Mouse (Mus musculus): ENCODE measurements around the gene 2210011C24Rik. TPM values are rescaled to one million over a fixed set of nuclear protein-coding genes. Genes with fewer than 3 reads are reported as not detected.

The 2210011C24Rik gene
- total and polyA plus RNA-seq, 2 experiments from 2014 or later: 0.48 TPM; not detected in 1

DNA sequence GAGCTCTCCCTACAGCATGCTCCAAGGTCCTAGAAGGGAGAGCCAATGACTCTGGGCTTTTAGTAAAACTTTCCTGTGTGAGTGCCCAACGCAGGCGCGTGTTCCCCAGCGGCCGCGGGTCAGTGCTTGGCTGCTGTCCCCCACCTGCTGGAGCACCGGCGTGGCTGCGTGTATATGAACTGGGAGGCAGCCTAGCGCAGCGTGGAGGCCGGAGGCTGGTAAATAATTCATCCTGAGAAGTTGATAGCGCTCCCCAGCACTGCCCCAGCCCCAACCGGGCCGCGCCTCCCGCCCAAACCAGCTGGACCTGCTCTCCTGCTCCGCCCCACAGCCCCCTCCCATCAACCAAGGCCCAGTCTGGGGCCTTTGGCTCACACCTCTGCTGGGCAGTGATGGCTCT, 9.1 kb upstream of the 2210011C24Rik start, which contains the start of gene Palm3:
Gene Palm3 (plus strand): TSS at position 376 of the 400 bp plus-strand sequence.
- H3K4me3 ChIP-seq (ENCODE audit: low read depth, low read length): no peak within 1 kb of the TSS
- no peak within 1 kb of the TSS for H3K9ac ChIP-seq (replicated peaks; ENCODE audit: low read depth, low read length)
- 29% methylated on average over 18 of the region's 18 CpGs for WGBS
- no peaks in the 10 kb centered on the region for H3K36me3 ChIP-seq (replicated peaks; ENCODE audit: control insufficient read depth, insufficient read depth, low read length)
- H3K27ac ChIP-seq (ENCODE audit: low read depth): no peak within 1 kb of the TSS
- ATAC-seq (ENCODE audit: insufficient read depth, low read depth): no peak
- no peak for TF ChIP-seq CTCF (IDR thresholded peaks at IDR 0.05; ENCODE audit: low read depth)
- no peak for TF ChIP-seq EP300 (IDR thresholded peaks at IDR 0.05; ENCODE audit: low read depth)
- DNase-seq (ENCODE audit: low spot score): no peak
- H3K9me3 ChIP-seq (replicated peaks; ENCODE audit: control insufficient read depth, low read length): no peaks in the 10 kb centered on the region
- H3K27me3 ChIP-seq (ENCODE audit: control insufficient read depth, insufficient read depth, low read length): peaks cover 17% of the 10 kb centered on the region
- H3K4me1 ChIP-seq (ENCODE audit: control insufficient read depth, insufficient read depth): peaks cover 37% of the 10 kb centered on the region
- no peak within 1 kb of the TSS for H3K4me2 ChIP-seq (ENCODE audit: low read depth, low read length)

DNA sequence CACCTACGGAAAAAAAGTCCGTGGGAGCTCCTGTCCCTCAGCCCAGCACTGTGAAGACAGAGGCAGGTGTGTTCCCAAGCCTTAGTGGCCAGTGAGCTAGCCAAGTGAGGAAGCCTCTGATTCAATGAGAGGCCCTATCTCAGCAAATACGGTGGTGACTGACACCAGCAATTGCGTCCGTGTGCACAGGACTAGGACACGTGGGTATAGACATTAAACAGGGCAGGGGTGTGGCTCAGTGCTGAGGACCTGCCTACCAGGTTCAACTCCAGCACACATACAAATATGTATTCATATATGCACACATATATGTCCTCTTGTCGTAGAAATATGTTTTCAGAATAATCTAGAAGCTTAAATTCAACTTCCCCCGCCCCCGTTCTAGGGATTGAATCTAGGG, 7.8 kb upstream of the 2210011C24Rik start:
- H3K4me1 ChIP-seq (ENCODE audit: control insufficient read depth, insufficient read depth): peaks cover 29% of the 10 kb centered on the region
- H3K9ac ChIP-seq (replicated peaks; ENCODE audit: low read depth, low read length): no peak overlapping the region
- no peaks in the 10 kb centered on the region for H3K9me3 ChIP-seq (replicated peaks; ENCODE audit: control insufficient read depth, low read length)
- H3K36me3 ChIP-seq (replicated peaks; ENCODE audit: control insufficient read depth, insufficient read depth, low read length): no peaks in the 10 kb centered on the region
- H3K27me3 ChIP-seq (ENCODE audit: control insufficient read depth, insufficient read depth, low read length): 0 out of 2 replicates have a peak, but pooled peaks cover 5% of the 10 kb centered on the region
- TF ChIP-seq CTCF (IDR thresholded peaks at IDR 0.05; ENCODE audit: low read depth) (no peak), EP300 (IDR thresholded peaks at IDR 0.05; ENCODE audit: low read depth) (no peak)
- DNase-seq (ENCODE audit: low spot score): no peak
- no peak for ATAC-seq (ENCODE audit: insufficient read depth, low read depth)
- H3K4me3 ChIP-seq (ENCODE audit: low read depth, low read length): no peak overlapping the region
- H3K4me2 ChIP-seq (ENCODE audit: low read depth, low read length): no peak overlapping the region
- no peak overlapping the region for H3K27ac ChIP-seq (ENCODE audit: low read depth)
- WGBS: 79% methylated on average over 9 of the region's 9 CpGs

GRCm38 (mm10) chr8:84015833-84016232, 3.9 kb upstream of the 2210011C24Rik start:
- peaks cover 11% of the 10 kb centered on the region for H3K4me1 ChIP-seq (ENCODE audit: control insufficient read depth, insufficient read depth)
- H3K9me3 ChIP-seq (replicated peaks; ENCODE audit: control insufficient read depth, low read length): no peaks in the 10 kb centered on the region
- H3K36me3 ChIP-seq (replicated peaks; ENCODE audit: control insufficient read depth, insufficient read depth, low read length): no peaks in the 10 kb centered on the region
- ATAC-seq (ENCODE audit: insufficient read depth, low read depth) (no peak), DNase-seq (ENCODE audit: low spot score) (no peak)
- H3K9ac ChIP-seq (replicated peaks; ENCODE audit: low read depth, low read length): no peak overlapping the region
- H3K4me2 ChIP-seq (ENCODE audit: low read depth, low read length): no peak overlapping the region
- WGBS: 91% methylated on average over 5 of the region's 5 CpGs
- H3K4me3 ChIP-seq (ENCODE audit: low read depth, low read length): no peak overlapping the region
- TF ChIP-seq CTCF (IDR thresholded peaks at IDR 0.05; ENCODE audit: low read depth) (no peak), EP300 (IDR thresholded peaks at IDR 0.05; ENCODE audit: low read depth) (no peak)
- H3K27ac ChIP-seq (ENCODE audit: low read depth): no peak overlapping the region
- H3K27me3 ChIP-seq (ENCODE audit: control insufficient read depth, insufficient read depth, low read length): peaks cover 28% of the 10 kb centered on the region

GRCm38 (mm10) chr8:84012499-84013165, 661 bp upstream of the 2210011C24Rik start:
- no peaks in the 10 kb centered on the region for H3K36me3 ChIP-seq (replicated peaks; ENCODE audit: control insufficient read depth, insufficient read depth, low read length)
- H3K27ac ChIP-seq (ENCODE audit: low read depth): no peak overlapping the region
- WGBS: 21% methylated on average over 35 of the region's 35 CpGs
- peak overlapping the region; percentile 90 for H3K4me2 ChIP-seq (ENCODE audit: low read depth, low read length)
- H3K4me3 ChIP-seq (ENCODE audit: low read depth, low read length): peak overlapping the region; percentile 53
- H3K4me1 ChIP-seq (ENCODE audit: control insufficient read depth, insufficient read depth): peaks cover 18% of the 10 kb centered on the region
- DNase-seq (ENCODE audit: low spot score) (no peak), ATAC-seq (ENCODE audit: insufficient read depth, low read depth) (peak; percentile 22; the same call in 1 of the 2 replicates)
- H3K9ac ChIP-seq (replicated peaks; ENCODE audit: low read depth, low read length): no peak overlapping the region; the same call in 1 of the 2 replicates
- no peaks in the 10 kb centered on the region for H3K9me3 ChIP-seq (replicated peaks; ENCODE audit: control insufficient read depth, low read length)
- H3K27me3 ChIP-seq (ENCODE audit: control insufficient read depth, insufficient read depth, low read length): peaks cover 37% of the 10 kb centered on the region
- TF ChIP-seq EP300 (IDR thresholded peaks at IDR 0.05; ENCODE audit: low read depth) (no peak), CTCF (IDR thresholded peaks at IDR 0.05; ENCODE audit: low read depth) (no peak)

DNA sequence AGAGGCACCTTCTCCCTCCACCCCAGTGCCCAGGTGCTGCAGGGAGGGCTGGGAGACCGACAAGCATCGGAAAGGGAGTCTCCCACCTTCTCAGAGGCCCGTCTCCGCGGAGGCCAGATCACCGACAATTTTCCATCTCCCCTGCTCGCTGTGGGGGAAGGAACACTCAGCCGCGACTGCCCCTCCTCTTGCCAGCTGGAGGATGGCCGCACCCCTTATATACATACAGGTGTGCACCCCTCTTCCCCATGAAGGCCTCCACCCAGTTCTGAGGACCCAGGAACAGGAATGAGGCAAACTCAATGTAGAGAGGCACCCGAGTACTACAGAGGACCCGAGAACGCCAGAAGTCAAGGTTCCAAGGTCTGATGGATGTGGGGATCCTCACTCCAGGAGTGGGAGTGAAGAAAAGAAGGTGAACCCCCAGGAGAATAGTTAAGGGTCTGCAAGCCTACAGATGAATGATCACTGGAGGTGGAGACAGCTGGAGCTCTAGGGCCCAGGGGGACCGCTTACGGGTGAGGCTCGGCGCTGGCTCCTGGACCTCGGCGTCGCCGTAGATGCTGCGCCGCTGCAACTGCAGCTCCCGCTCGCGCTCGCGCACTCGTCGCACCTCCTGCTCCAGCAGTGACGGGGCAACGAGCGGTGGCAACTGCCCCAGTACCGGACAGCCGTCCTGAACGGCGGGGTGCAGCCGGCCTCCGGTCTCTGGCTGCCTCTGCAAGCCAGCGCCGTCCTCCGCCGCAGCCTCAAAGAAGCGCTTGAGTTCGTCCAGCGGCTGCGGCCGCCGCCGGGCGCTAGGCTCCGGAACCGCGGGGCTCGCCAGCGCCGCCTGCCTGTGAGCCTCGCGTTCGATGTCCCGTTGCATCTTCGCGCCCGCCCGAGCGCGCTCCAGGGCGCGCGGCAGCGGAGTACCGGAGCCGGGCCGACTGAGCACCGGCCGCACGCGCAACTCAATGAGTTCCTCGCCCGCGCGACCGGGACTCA, 1.1 kb downstream of the 2210011C24Rik start:
- Histone ChIP-seq H3K4me3 (ENCODE audit: low read depth, low read length) (peak overlapping the region; percentile 53), H3K4me1 (ENCODE audit: control insufficient read depth, insufficient read depth) (peaks cover 18% of the 10 kb centered on the region), H3K27ac (ENCODE audit: low read depth) (no peak overlapping the region), H3K36me3 (replicated peaks; ENCODE audit: control insufficient read depth, insufficient read depth, low read length) (no peaks in the 10 kb centered on the region), H3K9ac (replicated peaks; ENCODE audit: low read depth, low read length) (no peak overlapping the region), H3K27me3 (ENCODE audit: control insufficient read depth, insufficient read depth, low read length) (peaks cover 37% of the 10 kb centered on the region), H3K4me2 (ENCODE audit: low read depth, low read length) (peak overlapping the region; percentile 90), H3K9me3 (replicated peaks; ENCODE audit: control insufficient read depth, low read length) (no peaks in the 10 kb centered on the region)
- DNase-seq (ENCODE audit: low spot score) (peak; percentile 69), ATAC-seq (ENCODE audit: insufficient read depth, low read depth) (peak; percentile 66)
- peak; percentile 46 for TF ChIP-seq CTCF (IDR thresholded peaks at IDR 0.05; ENCODE audit: low read depth)
- no peak for TF ChIP-seq EP300 (IDR thresholded peaks at IDR 0.05; ENCODE audit: low read depth)
- WGBS: 3% methylated on average over 83 of the region's 83 CpGs

Measured in heart, postnatal 0 days (tissue).